Mouse (Mus musculus) lung, postnatal 14 days (tissue): Measurements from ENCODE around the gene Cdk10.
"Not testable (repeated sequence)": the region's sequence is repeated elsewhere in the genome, so short reads cannot be mapped to it uniquely, and the experiment has no call there.

Experiments
- DNase-seq: peaks from one replicate; pipeline ENCODE4 v3.0.0; 2021

The Cdk10 gene

GRCm38 (mm10) chr8:123233760-123234159 is 9.1 kb downstream of the Cdk10 start:
- DNase-seq: no peak

GRCm38 (mm10) chr8:123234918-123235519 is 10.4 kb downstream of the Cdk10 start:
- no peak for DNase-seq

GRCm38 (mm10) chr8:123235520-123236497 is 11.2 kb downstream of the Cdk10 start, which contains the start of gene Spata2l:
Gene Spata2l, minus strand, starts transcription at chr8:123236233.
- DNase-seq: peak; percentile 87

DNA sequence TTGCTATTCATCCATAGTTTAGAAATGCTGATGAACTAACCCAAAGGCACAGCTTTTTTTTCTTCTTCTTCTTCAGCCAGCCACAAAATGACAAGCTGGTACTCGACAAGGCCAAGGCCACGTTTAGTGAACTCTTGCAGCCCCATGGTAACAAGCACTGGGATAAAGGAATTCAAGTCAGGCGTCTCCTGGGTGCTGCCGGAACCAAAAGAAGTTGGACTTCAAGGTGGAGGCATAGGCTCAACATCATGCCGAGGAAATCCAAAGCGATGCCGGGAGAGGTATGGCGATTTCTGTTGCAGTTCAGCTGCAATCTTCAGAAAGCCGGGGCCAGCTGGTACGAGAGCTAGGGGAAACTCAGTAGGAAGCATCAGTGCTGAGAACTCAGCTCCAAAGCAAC is 14.8 kb downstream of the Cdk10 start:
- no peak for DNase-seq

- DNase-seq: no peak
These were observed 17.7 kb downstream of the Cdk10 start for GRCm38 (mm10) chr8:123242107-123242923.

- no peak for DNase-seq
These were observed 18.4 kb downstream of the Cdk10 start for GRCm38 (mm10) chr8:123243053-123243452.

GRCm38 (mm10) chr8:123244382-123244781 is 19.7 kb downstream of the Cdk10 start:
- no peak for DNase-seq

DNA sequence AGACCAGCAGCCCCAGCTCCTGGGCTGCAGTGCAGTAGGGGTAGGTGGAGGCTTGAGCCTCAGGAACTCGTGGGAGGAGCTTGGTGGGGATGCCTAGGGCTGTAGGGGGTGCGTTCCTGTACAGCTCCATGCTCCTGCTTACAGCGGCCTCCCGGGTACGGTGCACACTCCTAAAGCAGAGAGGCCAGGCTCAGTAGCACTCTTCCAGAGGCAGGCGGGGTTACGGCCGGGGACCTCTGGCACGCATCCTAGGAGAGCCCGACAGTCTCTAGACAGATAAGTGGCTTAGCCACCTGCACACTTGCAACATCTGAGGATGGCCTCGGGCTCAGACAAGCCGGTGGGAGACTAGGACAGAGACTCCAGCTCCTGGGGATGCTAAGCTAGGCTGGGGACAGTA is 20.9 kb downstream of the Cdk10 start:
- DNase-seq: no peak

GRCm38 (mm10) chr8:123247748-123248147 is 23.1 kb downstream of the Cdk10 start:
- DNase-seq: no peak

DNA sequence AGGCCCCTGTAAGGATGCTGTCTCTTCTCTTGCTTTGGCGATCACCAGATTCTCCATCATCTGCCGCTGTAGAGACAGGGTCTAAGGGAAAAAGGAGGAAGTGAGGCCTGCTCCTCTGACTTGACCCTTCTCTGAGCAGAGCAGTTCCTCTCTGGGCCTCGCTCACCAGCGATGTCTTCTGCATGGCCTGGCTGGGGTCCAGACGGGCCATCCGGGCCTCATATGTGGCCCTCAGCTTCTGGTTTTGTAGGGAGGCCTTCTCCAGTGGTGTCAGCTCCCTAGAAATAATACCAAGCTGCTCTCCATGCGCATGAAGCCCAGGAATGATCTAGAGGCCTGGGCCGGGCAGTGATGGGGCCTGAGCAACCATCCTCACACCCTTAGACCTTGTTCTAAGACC is 24.0 kb downstream of the Cdk10 start:
- no peak for DNase-seq

GRCm38 (mm10) chr8:123250940-123251339 is 26.3 kb downstream of the Cdk10 start:
- no peak for DNase-seq

- DNase-seq: no peak
These were observed 28.3 kb downstream of the Cdk10 start for GRCm38 (mm10) chr8:123252925-123253324.

- DNase-seq: no peak
These were observed 28.9 kb downstream of the Cdk10 start for GRCm38 (mm10) chr8:123253451-123254098.

GRCm38 (mm10) chr8:123254099-123254885 is 29.6 kb downstream of the Cdk10 start, which contains the start of the genes Zfp276 and Vps9d1:
Gene Zfp276, plus strand, starts transcription at chr8:123254195.
Gene Vps9d1, minus strand, starts transcription at chr8:123254348.
- peak; percentile 89 for DNase-seq

DNA sequence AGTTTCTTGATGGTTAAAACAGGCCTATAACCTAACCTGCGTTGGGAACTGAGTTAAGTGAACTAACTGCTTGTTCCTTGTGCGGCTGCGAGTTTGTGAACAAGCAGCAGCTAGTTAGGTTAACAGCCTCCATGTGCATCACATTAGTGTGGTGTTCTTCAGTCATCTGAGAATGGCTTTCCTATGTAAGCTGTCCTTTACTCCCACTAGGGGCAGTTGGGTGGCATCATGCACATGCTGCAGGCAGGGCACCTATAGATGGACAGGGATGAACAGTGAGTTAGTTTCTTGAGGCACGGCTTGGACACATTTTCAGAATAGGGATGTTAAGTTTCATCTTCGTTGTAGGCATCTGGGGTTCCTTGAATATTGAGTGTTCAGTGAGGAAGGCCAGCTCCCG is 30.5 kb downstream of the Cdk10 start:
- DNase-seq: no peak

DNA sequence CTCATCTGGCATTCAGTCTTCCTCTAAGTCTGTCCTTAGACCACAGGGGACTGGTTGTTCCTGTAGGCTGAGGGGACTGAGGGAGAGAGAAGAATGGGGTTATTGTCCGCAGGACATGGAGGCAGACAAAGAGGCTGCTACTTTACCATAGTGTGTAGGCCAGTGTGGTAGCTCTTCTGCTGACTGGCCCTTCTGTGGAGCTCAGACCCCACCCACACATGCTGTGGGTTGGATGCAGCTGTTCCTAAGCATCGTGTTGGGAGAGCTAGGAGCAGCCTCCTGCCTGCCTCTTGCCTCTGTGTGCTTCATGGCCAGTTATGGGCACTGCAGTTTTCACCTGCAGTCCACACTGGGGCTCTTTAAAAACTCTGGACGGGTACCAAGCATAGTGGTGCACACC is 32.5 kb downstream of the Cdk10 start:
- no peak for DNase-seq

DNA sequence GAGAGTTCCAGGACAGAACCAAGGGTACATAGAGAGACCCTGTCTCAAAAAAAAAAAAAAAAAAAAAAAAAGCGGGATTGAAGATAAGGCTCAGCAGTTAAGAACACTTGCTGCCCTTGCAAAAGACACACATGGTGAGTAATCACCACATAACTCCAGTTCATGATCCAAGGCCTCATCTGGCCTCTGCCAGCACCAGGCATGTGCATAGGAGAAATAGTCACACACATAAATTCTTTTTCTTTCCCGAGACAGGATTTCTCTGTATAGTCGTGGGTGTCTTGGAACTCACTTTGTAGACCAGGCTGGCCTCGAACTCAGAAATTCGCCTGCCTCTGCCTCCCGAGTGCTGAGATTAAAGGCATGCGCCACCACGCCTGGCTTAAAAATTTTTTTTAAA is 33.0 kb downstream of the Cdk10 start:
- not testable (repeated sequence) for DNase-seq

- no peak for DNase-seq
These were observed 43.4 kb downstream of the Cdk10 start for GRCm38 (mm10) chr8:123267926-123268656.

GRCm38 (mm10) chr8:123271147-123271546 is 46.5 kb downstream of the Cdk10 start:
- no peak for DNase-seq

DNA sequence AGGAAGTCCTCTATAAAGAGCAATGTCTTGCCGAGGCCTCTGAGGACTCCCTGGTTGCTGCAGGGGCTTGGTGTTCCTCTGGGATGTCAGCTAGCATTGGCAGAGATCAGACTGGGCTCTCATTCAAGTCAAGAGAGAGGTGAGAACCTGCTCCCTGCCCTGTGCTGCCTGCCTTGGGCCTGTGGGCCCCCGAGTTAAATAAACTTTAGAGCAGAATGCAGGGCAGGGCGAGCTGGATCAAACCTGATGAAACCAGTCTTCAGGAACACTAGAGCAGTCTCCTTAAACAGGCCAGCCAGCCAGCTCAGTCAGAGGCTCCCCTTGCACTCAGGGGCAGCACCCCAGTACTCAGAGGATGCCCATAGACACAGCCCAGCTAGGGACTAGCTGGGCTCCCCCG is 47.3 kb downstream of the Cdk10 start:
- DNase-seq: no peak

DNA sequence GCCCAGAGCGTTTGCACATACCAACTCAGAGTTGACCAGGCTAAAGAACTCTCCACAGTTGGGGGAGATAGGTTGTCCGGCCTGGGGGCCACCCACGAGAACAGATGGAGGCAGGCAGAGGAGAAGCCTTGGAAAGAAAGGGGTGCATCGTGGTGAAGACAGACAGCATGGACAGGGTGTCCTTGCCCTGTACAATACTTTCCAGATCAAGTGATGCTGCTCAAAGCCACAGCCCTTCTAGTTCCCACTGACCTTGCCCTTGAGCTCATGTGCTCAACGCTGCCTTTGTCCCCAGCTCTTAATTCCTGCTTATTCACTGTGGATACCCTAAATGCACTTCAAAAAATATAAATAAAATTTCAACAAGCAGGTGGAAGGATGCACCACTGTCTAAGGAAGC is 49.8 kb downstream of the Cdk10 start:
- no peak for DNase-seq
